Mouse (Mus musculus): ENCODE measurements around the gene Sgta.
"Not testable (repeated sequence)": the region's sequence is repeated elsewhere in the genome, so short reads cannot be mapped to it uniquely, and the experiment has no call there.

The Sgta gene

DNA sequence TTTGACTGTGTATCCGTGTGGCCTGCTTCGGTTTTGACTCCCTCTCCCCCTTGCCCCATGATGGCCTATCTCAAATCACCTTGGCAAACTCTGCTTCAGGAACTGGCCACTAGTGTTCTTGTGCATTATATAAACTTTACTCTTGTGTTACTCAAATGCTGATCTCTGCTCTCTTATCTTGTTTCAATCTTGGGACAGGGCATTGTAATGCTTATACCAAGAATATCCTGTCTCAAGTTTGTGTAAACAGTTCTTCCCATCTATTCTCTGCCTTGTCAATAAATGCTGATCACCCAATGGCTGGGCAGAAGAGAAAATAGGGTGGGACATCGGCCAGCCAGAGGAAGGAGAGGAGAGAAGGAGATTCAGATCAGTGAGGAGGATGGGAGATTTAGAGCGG lies 2.7 kb upstream of the Sgta start:
- in situ Hi-C loops (cut with MboI; ENCODE audit: unreplicated experiment in 2 of 2), result no loop called here

DNA sequence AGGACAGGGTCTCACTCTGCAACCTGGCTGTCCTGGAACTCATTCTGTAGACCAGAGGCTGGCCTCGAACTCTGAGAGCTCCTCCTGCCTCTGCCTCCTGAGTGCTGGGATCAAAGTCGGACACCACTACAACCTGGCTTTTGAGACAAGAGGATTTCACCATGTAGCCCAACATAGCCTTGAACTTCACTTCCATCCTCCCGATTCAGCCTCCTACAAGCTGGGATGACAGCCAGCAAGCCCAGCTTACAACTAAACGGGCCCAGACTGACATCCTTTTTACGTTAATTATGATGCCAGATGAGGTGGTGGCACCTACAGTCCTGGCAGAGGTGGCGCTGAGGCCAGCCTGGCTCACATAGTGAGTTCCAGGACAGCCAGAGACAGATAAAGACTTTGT lies 1.1 kb downstream of the Sgta start:
- in situ Hi-C loops (cut with MboI; ENCODE audit: unreplicated experiment in 2 of 2), result no loop called here

- in situ Hi-C loops (cut with MboI; ENCODE audit: unreplicated experiment in 2 of 2), result no loop called here
Observed at GRCm38 (mm10) chr10:81057406-81058130, 2.4 kb downstream of the Sgta start.

- in situ Hi-C loops (cut with MboI; ENCODE audit: unreplicated experiment in 2 of 2), result not testable (repeated sequence)
Observed at GRCm38 (mm10) chr10:81055802-81056340, 4.1 kb downstream of the Sgta start.

GRCm38 (mm10) chr10:81055169-81055568 lies 4.8 kb downstream of the Sgta start:
- in situ Hi-C loops (cut with MboI; ENCODE audit: unreplicated experiment in 2 of 2), result no loop called here

DNA sequence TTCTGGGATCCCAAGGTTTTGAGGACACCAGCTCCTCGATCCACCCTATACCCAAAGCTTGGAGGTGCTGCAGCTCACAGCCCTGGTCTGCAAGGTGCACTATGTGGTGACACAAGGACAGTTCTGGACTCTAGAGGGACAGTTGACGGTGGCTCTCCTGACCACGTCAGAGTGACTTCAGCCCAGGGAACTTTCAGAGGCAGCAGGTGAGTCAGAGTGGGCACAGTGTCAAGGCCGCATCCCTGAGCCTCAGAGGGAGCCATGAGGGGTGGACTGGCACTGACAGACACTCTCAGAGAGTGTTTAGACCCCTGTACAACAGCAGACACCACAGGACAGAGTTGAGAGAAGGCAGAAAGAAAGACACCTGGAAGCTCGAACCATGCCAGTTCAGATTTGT lies 7.4 kb downstream of the Sgta start:
- in situ Hi-C loops (cut with MboI; ENCODE audit: unreplicated experiment in 2 of 2), result loop anchor here (5.0 kb wide), 2 partner anchors 35 to 40 kb away; no protein-coding TSS in a partner anchor

DNA sequence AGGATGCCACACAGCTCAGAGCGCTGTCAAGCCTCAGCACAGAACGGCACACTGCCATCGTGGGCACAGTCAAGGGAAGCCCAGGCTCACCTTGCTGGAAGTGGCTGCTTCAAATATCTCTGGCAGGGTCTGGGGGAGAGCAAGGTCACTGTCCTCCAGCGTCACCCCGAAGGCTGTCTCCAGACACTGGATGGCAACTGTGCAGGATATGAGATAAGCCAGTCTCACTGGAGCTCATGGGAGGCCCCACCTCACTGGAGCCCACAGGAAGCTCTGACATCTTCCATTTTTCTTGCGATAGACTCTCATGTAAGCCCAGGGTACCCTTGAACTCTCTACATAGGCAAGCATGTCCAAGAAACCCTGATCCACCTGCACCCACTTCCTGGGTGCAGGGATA lies 8.8 kb downstream of the Sgta start:
- in situ Hi-C loops (cut with MboI; ENCODE audit: unreplicated experiment in 2 of 2), result loop anchor here (5.0 kb wide), 2 partner anchors 36 to 41 kb away; no protein-coding TSS in a partner anchor

DNA sequence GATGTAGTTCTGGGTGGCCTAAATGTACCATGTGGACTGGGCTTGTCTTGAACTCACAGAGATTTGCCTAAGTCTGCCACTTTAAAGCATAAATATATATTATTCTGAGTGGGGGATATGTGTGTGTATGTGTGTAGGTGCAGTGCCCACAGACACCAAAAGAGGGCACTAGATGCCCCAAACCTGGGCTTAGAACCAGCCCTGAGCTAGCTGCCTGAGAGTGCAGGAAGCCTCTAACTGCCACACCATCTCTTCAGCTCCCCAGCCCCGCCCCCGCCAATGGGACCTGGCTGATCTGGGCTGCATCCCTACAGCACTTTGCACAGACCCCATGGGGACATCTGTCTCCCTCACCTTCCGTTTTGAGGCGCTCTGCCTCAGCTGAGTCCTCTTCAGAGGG lies 9.3 kb downstream of the Sgta start:
- in situ Hi-C loops (cut with MboI; ENCODE audit: unreplicated experiment in 2 of 2), result loop anchor here (5.0 kb wide), 2 partner anchors 37 to 42 kb away; no protein-coding TSS in a partner anchor

DNA sequence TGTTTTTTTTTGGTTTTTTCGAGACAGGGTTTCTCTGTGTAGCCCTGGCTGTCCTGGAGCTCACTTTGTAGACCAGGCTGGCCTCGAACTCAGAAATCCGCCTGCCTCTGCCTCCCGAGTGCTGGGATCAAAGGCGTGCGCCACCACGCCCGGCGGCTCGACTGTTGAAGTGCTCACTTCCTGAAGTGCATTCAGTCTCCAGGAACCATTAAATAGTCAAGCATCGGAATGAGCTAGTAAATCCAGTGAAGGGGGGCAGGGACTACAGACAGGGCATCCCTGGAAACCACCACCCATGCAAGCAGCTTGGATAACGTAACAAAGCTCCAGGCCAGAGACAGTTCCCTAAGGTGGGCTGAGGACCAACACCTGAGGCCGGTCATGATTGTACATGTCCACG lies 14.7 kb downstream of the Sgta start:
- in situ Hi-C loops (cut with MboI; ENCODE audit: unreplicated experiment in 2 of 2), result not testable (repeated sequence)

GRCm38 (mm10) chr10:81041458-81042175 lies 18.4 kb downstream of the Sgta start:
- in situ Hi-C loops (cut with MboI; ENCODE audit: unreplicated experiment in 2 of 2), result loop anchor here in 1 of 2 experiments (5.0 kb wide), 1 partner anchor 44 kb away; no protein-coding TSS in a partner anchor

- in situ Hi-C loops (cut with MboI; ENCODE audit: unreplicated experiment in 2 of 2), result no loop called here
Observed at GRCm38 (mm10) chr10:81036988-81037580, 22.9 kb downstream of the Sgta start, which contains the start of gene Slc39a3. TSS of gene Slc39a3 (minus strand) at chr10:81037426.

GRCm38 (mm10) chr10:81036251-81036650 lies 23.7 kb downstream of the Sgta start:
- in situ Hi-C loops (cut with MboI; ENCODE audit: unreplicated experiment in 2 of 2), result no loop called here

DNA sequence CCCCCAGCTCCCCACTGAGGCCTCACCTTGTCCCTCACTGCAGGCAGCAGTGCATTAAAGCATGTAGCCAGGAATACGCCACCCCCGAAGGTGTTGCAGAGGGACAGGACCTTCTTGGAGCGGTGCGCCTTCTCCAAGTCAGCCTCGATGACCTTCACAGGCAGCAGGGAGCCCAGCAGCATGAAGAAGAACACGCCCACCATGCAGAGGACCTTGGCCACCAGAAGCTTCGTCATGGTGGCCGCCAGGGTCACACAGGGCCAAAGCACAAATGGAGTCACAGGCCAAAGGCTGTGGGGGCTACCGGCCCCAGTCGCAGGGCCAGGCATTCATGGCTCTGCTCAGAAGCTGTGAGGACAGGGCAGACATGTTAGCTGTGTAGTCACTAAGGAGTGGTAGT lies 26.4 kb downstream of the Sgta start:
- in situ Hi-C loops (cut with MboI; ENCODE audit: unreplicated experiment in 2 of 2), result no loop called here

DNA sequence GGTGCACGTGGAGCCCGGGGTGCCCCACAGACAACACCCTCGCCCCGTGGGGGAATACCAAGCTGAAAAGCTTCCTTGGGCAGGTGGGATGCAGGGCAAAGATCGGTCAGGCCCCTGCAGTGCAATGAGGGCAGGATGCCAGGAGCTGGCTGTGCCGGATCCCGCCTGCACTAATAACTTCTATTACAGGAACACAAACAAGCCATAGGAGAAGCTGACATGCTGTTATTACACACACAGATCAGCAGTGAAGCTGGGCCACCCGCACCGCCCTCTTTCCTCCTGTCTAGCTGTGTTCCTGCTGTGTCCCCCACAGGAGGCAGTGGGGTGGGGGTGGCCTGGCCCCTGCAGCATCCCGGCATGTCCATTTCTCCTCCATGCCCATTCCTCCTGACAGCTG lies 30.9 kb downstream of the Sgta start:
- in situ Hi-C loops (cut with MboI; ENCODE audit: unreplicated experiment in 2 of 2), result no loop called here

- in situ Hi-C loops (cut with MboI; ENCODE audit: unreplicated experiment in 2 of 2), result no loop called here
Observed at GRCm38 (mm10) chr10:81028219-81028618, 31.8 kb downstream of the Sgta start.

DNA sequence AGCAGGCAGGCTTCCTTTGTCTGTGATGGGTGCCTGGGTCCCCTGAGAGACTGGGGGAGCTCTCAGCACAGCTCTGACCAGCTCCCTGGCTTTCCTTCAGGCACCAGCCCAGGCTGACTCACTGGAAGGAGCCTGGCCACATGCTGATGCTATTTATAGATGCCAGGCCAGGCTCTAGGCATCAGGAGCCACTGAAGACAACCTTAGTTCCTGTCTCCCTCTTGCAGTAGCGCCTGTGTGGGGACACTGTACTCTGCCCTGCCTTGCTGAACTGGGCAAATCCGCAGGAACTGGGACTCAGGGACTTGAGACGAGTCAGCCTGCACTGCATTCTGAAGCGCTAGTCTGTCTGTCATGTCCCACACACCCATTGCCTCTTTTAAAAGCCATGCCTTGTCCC lies 32.6 kb downstream of the Sgta start:
- in situ Hi-C loops (cut with MboI; ENCODE audit: unreplicated experiment in 2 of 2), result no loop called here

GRCm38 (mm10) chr10:81026857-81027256 lies 33.1 kb downstream of the Sgta start:
- in situ Hi-C loops (cut with MboI; ENCODE audit: unreplicated experiment in 2 of 2), result no loop called here

GRCm38 (mm10) chr10:81025639-81026275 lies 34.2 kb downstream of the Sgta start, which contains the start of gene Diras1:
TSS of gene Diras1 (minus strand) at chr10:81025662.
- in situ Hi-C loops (cut with MboI; ENCODE audit: unreplicated experiment in 2 of 2), result no loop called here

DNA sequence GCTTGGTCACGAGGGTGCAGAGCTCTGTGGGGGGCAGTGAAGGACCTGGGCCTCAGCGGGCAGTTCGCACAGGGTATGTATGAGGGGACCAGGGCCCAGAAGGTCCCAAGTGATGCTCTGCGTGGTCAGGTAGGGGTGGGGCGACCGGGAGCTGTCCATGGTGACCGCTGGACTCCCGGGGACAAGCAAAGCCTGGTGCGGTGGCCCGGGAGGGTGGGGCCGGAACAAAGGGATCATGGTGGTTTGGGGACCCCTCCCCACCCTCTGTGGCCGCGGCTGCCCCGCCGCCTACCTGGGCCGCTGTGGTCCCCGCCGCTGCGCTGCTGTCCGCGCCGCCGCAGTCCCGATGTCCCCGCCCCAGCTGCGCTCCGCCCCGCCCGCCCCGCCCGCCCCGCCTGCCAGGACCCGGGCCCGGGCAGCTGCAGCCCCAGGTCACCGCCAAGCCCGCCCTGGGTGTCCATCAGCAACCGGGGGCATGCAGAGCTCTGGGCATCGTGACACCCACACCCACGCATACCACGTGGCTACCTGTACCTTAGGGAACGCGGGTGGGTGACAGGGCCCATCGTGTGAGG lies 34.8 kb downstream of the Sgta start:
- in situ Hi-C loops (cut with MboI; ENCODE audit: unreplicated experiment in 2 of 2), result no loop called here

DNA sequence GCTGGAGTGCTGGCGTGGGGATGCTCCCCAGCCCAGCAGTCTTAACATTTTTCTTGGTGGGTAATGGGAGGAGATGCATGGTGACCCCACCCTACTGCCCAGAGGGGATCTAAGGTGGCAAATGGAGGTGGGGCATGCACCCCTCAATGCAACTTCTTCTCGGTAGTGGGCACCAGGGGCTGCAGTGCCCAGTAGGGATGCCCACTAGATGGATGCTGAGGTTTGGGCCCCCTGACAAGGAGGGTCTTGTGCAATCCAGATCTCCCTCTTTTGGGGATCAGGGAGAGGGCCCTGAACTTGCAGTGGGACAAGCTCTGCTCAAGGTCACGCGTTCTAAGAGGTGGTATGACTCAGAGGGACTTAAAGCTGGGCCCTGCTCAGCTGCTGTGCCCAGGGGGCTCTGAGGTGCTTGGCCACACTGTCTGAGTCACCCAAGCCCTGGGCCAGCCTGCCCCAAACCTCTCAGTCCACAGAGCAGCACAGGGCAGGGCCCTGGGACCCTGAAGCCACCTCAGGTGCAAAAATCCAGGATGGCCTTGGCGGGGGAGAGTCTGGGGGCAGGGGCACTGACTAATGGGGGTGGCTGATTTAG lies 35.5 kb downstream of the Sgta start:
- in situ Hi-C loops (cut with MboI; ENCODE audit: unreplicated experiment in 2 of 2), result no loop called here
